Mouse (Mus musculus): Measurements from ENCODE around the gene Rere. TPM values are rescaled to one million over a fixed set of nuclear protein-coding genes. Genes with fewer than 3 reads are reported as not detected.
"Not testable (repeated sequence)": the region's sequence is repeated elsewhere in the genome, so short reads cannot be mapped to it uniquely, and the experiment has no call there.

Rere gene
- polyA plus RNA-seq, 1 experiment: 82.1 TPM

DNA sequence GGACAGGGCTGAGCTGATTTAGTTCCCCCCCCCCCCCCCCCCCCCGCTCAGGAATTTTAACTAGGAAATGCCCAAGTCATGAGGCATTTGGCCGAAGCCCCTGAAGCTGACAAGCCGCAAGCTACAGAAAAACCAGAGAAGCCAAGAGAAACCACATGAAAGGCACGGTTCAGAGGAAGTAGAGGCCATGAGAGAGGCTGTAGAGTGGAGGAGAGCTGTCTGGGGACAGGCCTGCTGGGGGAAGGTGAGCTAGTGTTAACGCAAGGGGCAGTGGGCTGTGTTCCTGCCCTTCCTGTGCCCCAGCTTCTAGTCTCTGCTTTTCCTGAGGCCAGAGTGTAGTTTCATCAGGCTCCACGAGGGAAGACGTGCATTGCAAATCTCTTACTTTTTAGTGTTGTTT lies 11.8 kb upstream of the Rere start:
- no peak for DNase-seq (ENCODE audit: low read depth)

DNA sequence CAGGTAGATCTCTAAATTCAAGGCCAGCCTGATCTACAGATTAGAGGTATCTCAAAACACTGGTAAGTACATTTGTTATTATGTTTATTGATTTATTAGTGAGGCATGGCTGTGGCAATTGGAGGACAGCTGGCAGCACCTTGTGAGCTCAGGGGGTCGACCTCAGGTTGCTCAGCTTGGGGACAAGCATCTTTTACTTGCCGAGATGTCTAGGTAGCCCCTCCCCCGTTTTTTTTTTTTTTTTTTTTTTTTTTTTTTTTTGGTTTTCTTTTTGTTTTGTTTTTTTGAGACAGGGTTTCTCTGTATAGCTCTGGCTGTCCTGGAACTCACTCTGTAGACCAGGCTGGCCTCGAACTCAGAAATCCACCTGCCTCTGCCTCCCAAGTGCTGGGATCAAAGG lies 10.7 kb upstream of the Rere start:
- not testable (repeated sequence) for DNase-seq (ENCODE audit: low read depth)

More for the DNA sequence above, 11.8 kb upstream of the Rere start:
- TF ChIP-seq POLR2A (IDR thresholded peaks at IDR 0.05; ENCODE audit: borderline replicate concordance, extremely low read depth, insufficient read depth, insufficient read length, poor library complexity, severe bottlenecking) (no peak), CTCF (IDR thresholded peaks at IDR 0.05; ENCODE audit: borderline replicate concordance, extremely low read depth, insufficient read depth, insufficient read length) (no peak)

DNA sequence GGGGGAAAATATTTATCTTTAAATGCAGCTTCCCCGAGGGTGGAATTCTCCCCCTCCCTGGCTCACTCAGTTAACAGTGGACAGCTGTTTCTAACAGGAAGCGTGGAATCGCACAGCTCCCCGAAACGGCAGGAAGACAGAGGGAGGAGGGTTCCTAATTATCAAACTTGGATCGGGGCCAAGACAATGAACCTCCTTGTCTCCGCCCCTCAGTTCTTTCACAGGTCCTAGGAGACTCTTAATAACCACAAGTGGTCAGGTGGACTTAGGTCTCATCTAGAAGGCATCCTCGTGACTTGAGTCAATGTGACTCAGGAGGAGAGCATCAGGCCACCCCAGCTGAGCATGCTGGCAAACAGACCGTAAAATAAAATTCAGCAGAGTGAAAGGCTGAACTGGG lies 8.7 kb upstream of the Rere start:
- TF ChIP-seq POLR2A (IDR thresholded peaks at IDR 0.05; ENCODE audit: borderline replicate concordance, extremely low read depth, insufficient read depth, insufficient read length, poor library complexity, severe bottlenecking) (no peak), CTCF (IDR thresholded peaks at IDR 0.05; ENCODE audit: borderline replicate concordance, extremely low read depth, insufficient read depth, insufficient read length) (no peak)
- peak; percentile 86 for DNase-seq (ENCODE audit: low read depth)

DNA sequence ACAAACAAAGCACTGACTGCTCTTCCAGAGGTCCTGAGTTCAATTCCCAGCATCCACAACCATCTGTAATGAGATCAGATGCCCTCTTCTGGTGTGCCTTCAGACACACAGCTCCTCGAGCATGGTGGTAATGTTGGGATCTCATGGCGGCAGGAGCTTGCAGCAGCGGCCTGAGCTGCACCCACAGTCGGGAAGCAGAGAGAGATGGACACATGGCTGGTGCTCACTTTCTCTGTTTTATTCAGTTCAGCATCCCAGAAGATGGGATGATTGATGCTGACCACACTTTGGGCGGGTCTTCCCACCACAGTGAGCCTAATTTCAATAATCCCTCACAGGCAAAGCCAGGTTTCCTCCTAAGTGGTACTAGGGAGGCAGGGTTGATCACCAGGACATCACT lies 5.9 kb upstream of the Rere start:
- TF ChIP-seq CTCF (IDR thresholded peaks at IDR 0.05; ENCODE audit: borderline replicate concordance, extremely low read depth, insufficient read depth, insufficient read length) (no peak), POLR2A (IDR thresholded peaks at IDR 0.05; ENCODE audit: borderline replicate concordance, extremely low read depth, insufficient read depth, insufficient read length, poor library complexity, severe bottlenecking) (no peak)
- DNase-seq (ENCODE audit: low read depth): no peak

DNA sequence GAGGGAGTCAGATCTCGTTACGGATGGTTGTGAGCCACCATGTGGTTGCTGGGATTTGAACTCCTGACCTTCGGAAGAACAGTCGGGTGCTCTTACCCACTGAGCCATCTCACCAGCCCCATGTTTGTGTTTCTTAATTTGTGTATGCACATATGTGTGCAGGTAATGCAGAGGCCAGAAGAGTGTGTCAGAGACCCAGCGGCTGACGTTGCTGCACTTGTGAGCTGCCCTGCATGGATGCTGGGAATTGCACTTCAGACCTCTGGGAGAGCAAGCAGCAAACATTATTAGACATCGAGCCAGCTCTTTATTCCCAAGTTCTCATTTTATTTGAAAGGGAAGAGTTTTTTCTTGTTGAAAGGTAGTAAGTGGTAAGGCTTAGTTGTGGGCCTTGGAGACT lies 2.1 kb upstream of the Rere start:
- not testable (repeated sequence) for DNase-seq (ENCODE audit: low read depth)

DNA sequence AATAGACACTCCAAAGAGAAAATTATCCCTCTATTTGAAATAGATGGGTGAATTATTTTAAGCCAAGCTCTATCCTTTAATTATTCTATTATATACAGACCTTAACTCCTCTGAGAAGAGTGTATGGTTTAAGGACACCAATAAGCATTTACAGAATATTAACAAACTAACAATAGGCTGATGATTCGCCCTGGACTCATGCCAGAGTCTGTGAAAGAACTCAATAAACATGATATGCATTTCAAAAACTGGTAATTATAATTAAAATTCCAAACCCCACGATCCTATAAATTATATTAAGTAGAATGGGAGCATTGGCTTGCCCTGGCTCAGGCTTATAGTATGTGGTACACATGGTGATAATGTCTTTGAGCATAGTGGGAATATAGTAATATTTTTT lies 1.4 kb upstream of the Rere start:
- DNase-seq (ENCODE audit: low read depth): peak; percentile 68
- TF ChIP-seq POLR2A (IDR thresholded peaks at IDR 0.05; ENCODE audit: borderline replicate concordance, extremely low read depth, insufficient read depth, insufficient read length, poor library complexity, severe bottlenecking) (no peak), CTCF (IDR thresholded peaks at IDR 0.05; ENCODE audit: borderline replicate concordance, extremely low read depth, insufficient read depth, insufficient read length) (no peak)

DNA sequence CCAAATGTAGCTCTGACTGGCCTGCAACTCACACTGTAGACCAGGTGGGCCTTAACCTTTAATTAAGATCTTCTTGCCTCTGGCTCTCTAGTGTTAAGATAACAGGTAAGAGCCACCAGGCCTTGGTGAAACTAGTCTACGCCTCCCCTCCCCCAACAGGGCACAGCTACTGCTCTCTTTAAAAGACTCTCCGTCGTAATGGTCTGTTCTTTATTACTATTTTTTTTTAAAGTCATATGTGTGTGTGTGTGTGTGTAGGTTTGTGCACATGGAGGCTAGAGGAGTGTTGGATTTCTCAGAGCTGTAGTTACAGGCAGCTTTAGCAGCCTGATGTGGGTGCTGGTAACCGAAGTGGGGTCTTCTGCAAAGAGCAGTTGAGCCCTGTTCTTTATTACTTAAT lies 987 bp upstream of the Rere start:
- no peak for TF ChIP-seq CTCF (IDR thresholded peaks at IDR 0.05; ENCODE audit: borderline replicate concordance, extremely low read depth, insufficient read depth, insufficient read length)
- no peak for TF ChIP-seq POLR2A (IDR thresholded peaks at IDR 0.05; ENCODE audit: borderline replicate concordance, extremely low read depth, insufficient read depth, insufficient read length, poor library complexity, severe bottlenecking)
- no peak for DNase-seq (ENCODE audit: low read depth)

DNA sequence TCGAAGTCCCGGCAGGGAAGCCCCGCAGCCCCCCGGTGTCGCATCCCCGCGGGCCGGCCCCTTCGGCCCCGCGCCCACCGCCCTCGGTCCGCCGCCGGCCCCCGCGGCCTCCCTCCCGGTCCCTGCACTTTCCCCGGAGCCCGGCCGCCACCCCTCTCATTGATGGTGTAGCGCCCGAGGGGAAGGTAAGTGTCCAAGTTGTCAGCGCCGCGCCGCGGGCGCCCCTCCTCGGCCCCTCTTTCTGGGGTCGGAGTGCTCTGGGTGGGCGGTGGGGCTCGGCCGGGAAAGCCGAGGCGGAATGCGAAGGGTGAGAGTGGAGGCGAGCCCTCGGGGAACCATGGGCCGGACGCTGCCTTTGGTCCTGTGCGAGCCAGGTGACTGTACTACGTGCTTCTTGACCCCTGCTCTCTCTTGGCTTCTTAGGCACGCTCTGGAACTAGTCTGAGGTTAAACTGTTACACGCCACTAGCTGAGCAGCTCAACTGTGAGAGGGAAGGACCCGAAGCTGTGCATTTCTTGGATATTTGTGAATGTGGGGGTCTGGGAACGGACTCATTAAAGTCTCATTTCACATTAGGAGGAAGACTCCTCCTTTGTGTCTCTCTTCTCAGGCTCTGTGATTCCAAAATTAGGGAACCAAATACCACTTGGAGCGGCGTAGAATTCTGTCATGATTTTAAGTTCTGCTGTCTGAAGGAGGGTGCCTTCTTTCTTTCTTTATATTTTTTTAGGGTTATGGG lies 615 bp downstream of the Rere start:
- no peak for TF ChIP-seq CTCF (IDR thresholded peaks at IDR 0.05; ENCODE audit: borderline replicate concordance, extremely low read depth, insufficient read depth, insufficient read length)
- no peak for TF ChIP-seq POLR2A (IDR thresholded peaks at IDR 0.05; ENCODE audit: borderline replicate concordance, extremely low read depth, insufficient read depth, insufficient read length, poor library complexity, severe bottlenecking)
- no peak for DNase-seq (ENCODE audit: low read depth)

DNA sequence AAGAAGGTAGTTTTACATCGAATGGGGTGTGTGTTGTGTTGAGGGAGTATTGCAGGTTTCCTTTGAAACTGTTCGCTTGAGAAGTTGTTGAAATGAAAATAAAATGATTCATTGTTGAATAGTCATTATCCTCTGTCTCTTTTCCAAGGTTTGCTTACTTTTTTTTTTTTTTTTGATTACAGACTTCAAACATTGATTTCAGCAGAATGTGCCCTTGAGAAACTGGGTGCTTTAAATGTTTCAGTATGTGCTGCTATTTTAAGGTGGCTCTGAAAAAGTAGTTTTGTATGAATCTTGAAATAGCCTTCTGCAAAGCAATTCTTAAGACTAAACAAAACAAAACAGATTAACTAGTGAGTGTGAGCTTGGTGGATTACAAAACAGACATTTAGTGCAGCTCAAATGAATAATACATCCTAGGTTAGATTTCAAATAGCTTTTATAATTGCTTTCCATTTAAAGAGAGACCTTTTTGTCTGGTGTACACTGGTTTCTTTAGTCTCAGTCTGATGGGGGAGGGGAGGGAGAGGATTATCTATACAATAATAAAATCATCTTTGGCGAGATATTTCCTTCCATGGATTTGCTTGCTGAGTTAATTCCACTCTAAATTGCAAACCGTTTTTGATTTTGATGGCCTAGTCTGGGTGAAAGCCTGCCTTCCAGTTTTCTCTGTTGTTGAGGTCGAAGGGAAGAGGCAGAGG lies 1.3 kb downstream of the Rere start:
- TF ChIP-seq CTCF (IDR thresholded peaks at IDR 0.05; ENCODE audit: borderline replicate concordance, extremely low read depth, insufficient read depth, insufficient read length): no peak
- TF ChIP-seq POLR2A (IDR thresholded peaks at IDR 0.05; ENCODE audit: borderline replicate concordance, extremely low read depth, insufficient read depth, insufficient read length, poor library complexity, severe bottlenecking): no peak
- no peak for DNase-seq (ENCODE audit: low read depth)

DNA sequence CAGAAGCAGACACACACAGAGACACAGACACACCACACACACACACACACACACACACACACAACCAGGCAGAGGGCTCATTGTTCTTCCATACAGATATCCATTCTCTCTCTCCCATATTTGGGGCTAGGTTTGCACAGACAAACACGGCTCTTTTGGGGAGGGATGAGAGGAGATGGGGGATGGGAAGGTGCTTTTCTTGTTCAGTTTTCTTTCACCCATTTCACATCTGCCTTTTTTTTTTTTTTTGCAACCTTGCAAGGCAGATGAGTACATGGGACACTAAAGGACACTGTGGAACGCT lies 1.8 kb downstream of the Rere start:
- no peak for DNase-seq (ENCODE audit: low read depth)
- TF ChIP-seq CTCF (IDR thresholded peaks at IDR 0.05; ENCODE audit: borderline replicate concordance, extremely low read depth, insufficient read depth, insufficient read length): no peak
- TF ChIP-seq POLR2A (IDR thresholded peaks at IDR 0.05; ENCODE audit: borderline replicate concordance, extremely low read depth, insufficient read depth, insufficient read length, poor library complexity, severe bottlenecking): no peak

DNA sequence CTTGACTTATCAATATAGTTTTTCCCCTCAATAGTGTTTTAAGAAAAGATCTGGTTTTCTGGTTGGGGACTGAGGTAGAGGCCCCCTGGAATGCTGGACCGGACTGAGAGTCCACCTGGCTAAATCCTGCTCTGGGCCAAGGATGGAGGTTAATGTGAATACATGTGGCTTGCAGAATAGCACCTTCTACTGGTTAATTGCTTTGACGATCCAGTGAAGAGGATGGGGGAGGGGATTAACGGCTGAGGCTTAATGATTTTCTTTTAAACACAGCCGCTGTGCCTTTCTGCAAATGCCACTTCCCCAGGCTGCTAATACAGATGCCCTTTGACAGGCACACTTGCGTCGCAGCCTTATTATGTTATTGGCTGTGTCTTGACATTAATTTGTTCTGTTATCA lies 2.5 kb downstream of the Rere start:
- peak; percentile 92 for DNase-seq (ENCODE audit: low read depth)
- peak; percentile 19; the same call in 1 of the 2 replicates for TF ChIP-seq CTCF (IDR thresholded peaks at IDR 0.05; ENCODE audit: borderline replicate concordance, extremely low read depth, insufficient read depth, insufficient read length)
- no peak for TF ChIP-seq POLR2A (IDR thresholded peaks at IDR 0.05; ENCODE audit: borderline replicate concordance, extremely low read depth, insufficient read depth, insufficient read length, poor library complexity, severe bottlenecking)

DNA sequence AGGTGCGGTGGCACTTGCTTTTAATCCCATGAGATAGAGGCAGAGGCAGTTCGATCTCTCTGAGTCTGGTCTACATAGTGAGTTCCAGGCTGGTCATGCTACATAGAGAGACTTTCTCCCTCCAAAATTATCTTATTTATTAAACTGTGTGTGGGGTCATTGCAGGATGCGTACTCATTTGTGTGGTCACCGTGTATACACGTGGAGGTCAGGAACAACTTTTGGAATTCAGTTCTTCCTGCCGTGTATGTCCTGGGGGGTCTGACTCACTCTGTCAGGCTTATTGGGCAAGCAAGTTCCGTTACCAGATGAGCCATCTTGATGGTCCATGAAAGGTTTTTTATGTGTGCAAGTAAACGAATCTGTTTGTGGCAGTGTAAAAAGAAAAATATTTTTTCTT lies 5.5 kb downstream of the Rere start:
- DNase-seq (ENCODE audit: low read depth): no peak
- TF ChIP-seq CTCF (IDR thresholded peaks at IDR 0.05; ENCODE audit: borderline replicate concordance, extremely low read depth, insufficient read depth, insufficient read length) (no peak), POLR2A (IDR thresholded peaks at IDR 0.05; ENCODE audit: borderline replicate concordance, extremely low read depth, insufficient read depth, insufficient read length, poor library complexity, severe bottlenecking) (no peak)

DNA sequence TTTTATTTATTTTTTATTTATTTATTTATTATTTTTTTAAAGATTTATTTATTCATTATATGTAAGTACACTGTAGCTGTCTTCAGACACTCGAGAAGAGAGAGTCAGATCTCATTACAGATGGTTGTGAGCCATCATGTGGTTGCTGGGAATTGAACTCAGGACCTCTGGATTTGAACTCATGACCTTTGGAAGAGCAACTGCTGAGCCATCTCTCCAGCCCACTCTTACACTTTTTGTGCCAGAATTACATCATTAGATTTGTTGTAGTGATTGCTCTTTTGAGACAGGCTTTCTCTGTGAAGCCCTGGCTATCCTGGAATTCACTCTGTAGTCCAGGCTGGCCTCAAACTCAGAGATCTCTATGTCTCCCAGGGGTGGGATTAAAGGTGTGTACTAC lies 6.0 kb downstream of the Rere start:
- not testable (repeated sequence) for DNase-seq (ENCODE audit: low read depth)
